Mouse (Mus musculus): ENCODE measurements at regions not wholly inside any gene's neighbourhood (a gene's known extent, or its start where the extent isn't known, plus 50 kb on each side); places are given as distances from the start of the nearest gene placed in this dataset.
A peak's percentile ranks its signal among the peaks of the same experiment; 100 is the strongest.

DNA sequence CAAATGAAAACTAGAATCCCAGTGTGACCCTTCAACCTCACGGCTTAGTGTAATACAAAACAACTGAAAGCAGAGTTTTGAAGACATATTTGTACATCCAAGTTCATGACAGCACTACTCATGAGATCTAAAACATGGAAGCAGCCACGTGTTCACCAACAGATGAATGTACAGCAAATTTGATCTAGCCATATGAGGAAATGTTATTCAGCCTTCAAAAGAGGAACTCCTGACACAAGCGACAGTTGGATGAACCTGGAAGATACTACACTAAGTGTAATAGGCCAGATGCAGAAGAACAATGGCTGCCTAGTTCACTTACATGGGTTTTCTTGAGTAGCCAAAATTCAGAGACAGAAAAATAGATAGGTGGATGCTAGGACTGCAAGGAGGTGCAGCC lies 212.0 kb upstream of the Cdyl start:
- no peaks in the 10 kb centered on the region for H3K27me3 ChIP-seq
- no peak overlapping the region for H3K4me3 ChIP-seq
- no peak overlapping the region for H3K9ac ChIP-seq
- whole genome bisulfite sequencing = 82% methylated on average over 3 of the region's 3 CpGs
- ATAC-seq = no peak
- no peak overlapping the region for H3K27ac ChIP-seq
- no peaks in the 10 kb centered on the region for H3K4me1 ChIP-seq
- H3K4me2 ChIP-seq = no peak overlapping the region
- H3K9me3 ChIP-seq (replicated peaks) = no peaks in the 10 kb centered on the region
- no peaks in the 10 kb centered on the region for H3K36me3 ChIP-seq (ENCODE audit: poor library complexity, severe bottlenecking)

DNA sequence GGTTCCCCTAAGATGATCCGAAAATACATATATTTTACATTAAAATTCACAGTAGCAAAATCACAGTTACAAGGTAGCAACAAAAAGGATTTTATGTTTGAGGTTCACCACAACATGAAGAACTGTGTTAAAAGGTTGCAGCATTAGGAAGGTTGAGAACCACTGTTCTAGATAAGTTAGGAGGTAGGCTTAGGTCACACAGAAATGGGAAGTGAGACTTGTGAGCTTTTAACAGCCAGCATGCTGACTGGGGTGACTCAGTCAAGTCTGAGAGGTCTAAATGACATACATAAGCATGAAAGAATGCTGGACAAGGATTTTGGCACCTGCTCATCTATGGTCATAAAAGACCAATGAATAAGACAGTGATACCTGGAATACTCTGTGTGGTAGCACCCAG lies 207.2 kb upstream of the Cdyl start:
- H3K9me3 ChIP-seq (replicated peaks) = no peaks in the 10 kb centered on the region
- no peak overlapping the region for H3K4me3 ChIP-seq
- H3K27ac ChIP-seq = no peak overlapping the region
- H3K9ac ChIP-seq = no peak overlapping the region
- no peak for ATAC-seq
- no peaks in the 10 kb centered on the region for H3K36me3 ChIP-seq (ENCODE audit: poor library complexity, severe bottlenecking)
- H3K4me2 ChIP-seq = no peak overlapping the region
- 0 out of 2 replicates have a peak, but pooled peaks cover 7% of the 10 kb centered on the region for H3K4me1 ChIP-seq
- 94% methylated on average over 1 of the region's 1 CpGs for WGBS
- H3K27me3 ChIP-seq = no peaks in the 10 kb centered on the region

DNA sequence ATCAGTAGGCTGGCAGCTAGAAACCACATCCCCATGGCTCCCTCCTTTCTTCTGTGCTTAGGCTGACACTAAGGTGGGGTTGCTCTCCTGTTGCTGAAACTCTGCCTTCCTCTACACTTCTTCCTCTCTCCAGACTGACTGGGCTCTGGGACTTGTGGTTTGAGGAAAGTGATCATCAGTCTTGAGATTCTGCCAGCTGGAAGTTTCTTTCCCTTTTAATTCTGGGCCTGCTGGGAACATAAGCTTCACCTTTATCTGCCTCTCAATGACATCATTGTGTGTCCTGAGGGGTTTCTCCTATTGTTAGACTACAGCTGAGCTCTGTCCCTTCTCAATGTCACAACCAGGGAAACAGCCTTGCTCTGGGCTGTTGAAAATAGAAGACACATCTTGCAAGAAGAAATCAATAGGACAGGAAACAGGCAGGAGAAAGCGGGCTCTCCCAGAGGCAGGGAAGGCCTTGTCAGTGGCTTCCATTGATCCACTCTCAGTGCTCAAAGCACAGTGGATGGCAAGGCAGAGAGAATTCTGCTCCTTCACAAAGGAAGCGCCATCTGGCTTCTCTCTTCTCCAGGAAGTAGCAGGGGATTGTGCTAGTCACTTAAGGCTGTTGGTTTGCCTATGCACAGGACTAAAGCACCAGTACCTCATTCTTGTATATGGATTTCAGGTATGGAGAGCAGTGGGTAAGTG lies 206.3 kb upstream of the Cdyl start:
- H3K4me1 ChIP-seq = 0 out of 2 replicates have a peak, but pooled peaks cover 7% of the 10 kb centered on the region
- no peak overlapping the region for H3K4me3 ChIP-seq
- H3K27ac ChIP-seq = no peak overlapping the region
- H3K9me3 ChIP-seq (replicated peaks) = no peaks in the 10 kb centered on the region
- WGBS = 59% methylated on average over 2 of the region's 2 CpGs
- no peak overlapping the region for H3K4me2 ChIP-seq
- no peaks in the 10 kb centered on the region for H3K36me3 ChIP-seq (ENCODE audit: poor library complexity, severe bottlenecking)
- H3K27me3 ChIP-seq = no peaks in the 10 kb centered on the region
- no peak overlapping the region for H3K9ac ChIP-seq
- ATAC-seq = no peak

DNA sequence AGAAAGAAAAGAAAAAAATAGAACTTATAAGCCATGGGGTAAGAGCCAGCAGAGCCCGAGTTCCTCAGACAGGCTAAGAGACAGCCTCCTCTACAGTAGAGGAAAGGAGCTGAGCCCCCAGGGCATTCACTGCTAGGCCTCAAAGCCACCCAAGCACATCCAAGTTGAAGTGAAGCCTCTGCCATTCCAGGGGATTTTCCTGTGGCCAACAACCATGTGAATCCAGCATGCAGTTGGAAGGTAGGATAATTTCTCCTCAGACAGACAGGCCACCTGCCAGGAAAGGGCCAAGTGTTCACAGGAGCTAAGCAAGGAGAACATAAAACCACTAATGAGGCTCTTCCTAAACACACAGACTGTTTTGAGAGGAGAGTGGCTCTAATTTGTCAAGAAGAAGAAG lies 199.6 kb upstream of the Cdyl start:
- WGBS = 76% methylated on average over 1 of the region's 1 CpGs
- no peak for ATAC-seq
- H3K9me3 ChIP-seq (replicated peaks) = no peaks in the 10 kb centered on the region
- no peak overlapping the region for H3K4me2 ChIP-seq
- no peaks in the 10 kb centered on the region for H3K27me3 ChIP-seq
- no peak overlapping the region for H3K9ac ChIP-seq
- H3K36me3 ChIP-seq (ENCODE audit: poor library complexity, severe bottlenecking) = no peaks in the 10 kb centered on the region
- H3K27ac ChIP-seq = no peak overlapping the region
- no peaks in the 10 kb centered on the region for H3K4me1 ChIP-seq
- H3K4me3 ChIP-seq = no peak overlapping the region

DNA sequence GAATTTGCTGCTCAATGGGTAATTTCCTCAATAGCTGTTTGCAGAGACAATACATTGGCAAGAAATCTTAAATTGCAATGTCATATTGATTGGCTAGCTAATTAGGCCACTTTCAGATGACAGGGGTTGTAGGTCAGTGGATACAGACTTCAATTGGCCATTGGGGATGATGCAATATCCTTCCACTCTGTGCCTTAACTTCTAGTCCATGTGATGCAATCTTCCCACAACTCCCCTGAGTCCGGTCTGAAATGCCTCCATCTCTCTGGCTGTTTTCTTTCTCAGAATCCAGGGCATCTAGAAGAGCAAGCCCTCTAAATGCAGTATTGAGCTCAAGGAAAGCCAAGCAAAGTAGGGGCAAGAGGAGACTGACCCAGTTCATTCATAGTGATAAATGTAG lies 196.4 kb upstream of the Cdyl start:
- H3K9ac ChIP-seq = no peak overlapping the region
- WGBS = 82% methylated on average over 1 of the region's 1 CpGs
- no peaks in the 10 kb centered on the region for H3K36me3 ChIP-seq (ENCODE audit: poor library complexity, severe bottlenecking)
- H3K27me3 ChIP-seq = no peaks in the 10 kb centered on the region
- no peak overlapping the region for H3K4me2 ChIP-seq
- H3K4me1 ChIP-seq = no peaks in the 10 kb centered on the region
- H3K27ac ChIP-seq = no peak overlapping the region
- no peak overlapping the region for H3K4me3 ChIP-seq
- H3K9me3 ChIP-seq (replicated peaks) = no peaks in the 10 kb centered on the region
- ATAC-seq = no peak

DNA sequence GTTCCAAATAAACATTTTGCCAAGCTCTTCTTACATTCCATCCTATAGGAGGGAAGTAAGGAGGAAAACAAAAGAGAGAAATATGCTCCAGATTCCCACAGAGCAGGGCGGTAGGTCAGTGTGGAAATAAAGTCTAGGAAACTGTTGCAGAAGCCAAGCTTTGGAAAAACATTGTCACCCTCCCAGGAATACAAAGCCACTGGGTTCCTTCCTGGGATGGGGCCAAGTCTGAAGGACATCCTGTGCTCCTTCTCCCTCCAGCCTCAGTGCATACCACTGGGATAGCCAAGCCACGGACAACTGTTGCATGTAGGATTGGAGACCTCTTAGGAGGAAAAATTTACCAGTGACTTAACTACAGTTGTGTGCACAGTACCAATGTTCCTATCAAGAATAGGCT lies 195.8 kb upstream of the Cdyl start:
- no peaks in the 10 kb centered on the region for H3K36me3 ChIP-seq (ENCODE audit: poor library complexity, severe bottlenecking)
- no peak for ATAC-seq
- no peaks in the 10 kb centered on the region for H3K27me3 ChIP-seq
- no peak overlapping the region for H3K27ac ChIP-seq
- WGBS = 78% methylated on average over 2 of the region's 2 CpGs
- H3K4me2 ChIP-seq = no peak overlapping the region
- H3K4me3 ChIP-seq = no peak overlapping the region
- H3K9me3 ChIP-seq (replicated peaks) = no peaks in the 10 kb centered on the region
- H3K9ac ChIP-seq = no peak overlapping the region
- no peaks in the 10 kb centered on the region for H3K4me1 ChIP-seq

DNA sequence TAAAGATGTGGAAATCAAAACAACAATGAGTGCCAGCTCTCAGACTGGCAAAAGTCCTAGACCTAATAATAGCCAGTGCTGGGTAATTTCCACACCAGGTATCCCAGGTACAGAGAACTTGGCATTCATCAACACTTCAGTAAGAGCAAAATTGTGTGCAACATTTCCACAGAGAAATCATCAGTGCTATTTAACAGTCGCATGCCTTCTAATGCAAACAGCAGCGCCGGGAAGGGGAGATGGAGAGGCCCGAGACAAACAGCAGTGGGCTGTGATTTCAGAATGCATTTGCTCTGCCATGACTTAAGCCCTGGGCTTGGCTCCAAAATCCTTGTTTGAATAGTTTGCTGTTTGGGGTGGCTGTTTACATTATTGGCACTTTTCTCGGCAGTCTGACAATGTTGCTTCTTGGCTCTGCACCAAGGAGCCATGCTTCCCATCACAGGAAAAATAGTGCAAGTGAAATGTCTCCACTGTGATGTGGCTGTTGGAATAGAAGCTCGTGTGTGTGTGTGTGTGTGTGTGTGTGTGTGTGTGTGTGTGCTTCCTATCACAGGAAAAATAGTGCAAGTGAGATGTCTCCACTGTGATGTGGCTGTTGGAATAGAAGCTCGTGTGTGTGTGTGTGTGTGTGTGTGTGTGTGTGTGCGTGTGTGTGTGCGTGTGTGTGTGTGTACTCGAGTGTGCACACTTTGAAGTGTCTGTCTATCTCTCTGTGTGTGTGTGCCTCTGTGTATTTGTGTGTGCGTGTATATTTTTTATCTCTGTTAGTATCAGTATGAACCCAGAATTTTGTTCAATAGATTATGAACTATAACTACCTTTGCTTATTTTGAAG lies 190.1 kb upstream of the Cdyl start:
- no peak overlapping the region for H3K4me2 ChIP-seq
- no peak overlapping the region for H3K9ac ChIP-seq
- no peak overlapping the region for H3K27ac ChIP-seq
- H3K4me3 ChIP-seq = no peak overlapping the region
- peaks cover 3% of the 10 kb centered on the region; the same call in 1 of the 2 replicates for H3K4me1 ChIP-seq
- WGBS = 40% methylated on average over 11 of the region's 11 CpGs
- no peaks in the 10 kb centered on the region for H3K27me3 ChIP-seq
- H3K9me3 ChIP-seq (replicated peaks) = no peaks in the 10 kb centered on the region
- no peaks in the 10 kb centered on the region for H3K36me3 ChIP-seq (ENCODE audit: poor library complexity, severe bottlenecking)
- peak; percentile 90 for ATAC-seq

DNA sequence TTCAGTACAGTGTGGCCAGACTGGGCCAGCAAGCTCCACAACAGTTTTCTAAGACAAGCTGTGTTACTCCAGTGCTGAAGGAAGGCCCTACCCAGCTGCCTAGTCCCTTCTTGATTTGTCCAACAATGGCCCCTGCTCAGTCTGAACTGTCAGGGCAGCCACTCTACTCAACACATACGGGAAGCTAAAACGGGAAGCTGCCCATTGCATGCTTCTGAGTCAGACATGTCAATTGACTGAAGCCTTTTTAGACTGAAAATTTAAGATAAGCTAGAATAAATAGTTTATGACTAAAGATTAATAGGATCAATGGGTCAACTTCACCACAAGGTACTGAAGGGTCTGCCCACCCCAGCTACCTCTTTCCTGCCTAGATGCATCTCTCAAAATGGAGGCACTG lies 181.4 kb upstream of the Cdyl start:
- Histone ChIP-seq H3K36me3 (ENCODE audit: poor library complexity, severe bottlenecking) (no peaks in the 10 kb centered on the region), H3K27ac (no peak overlapping the region), H3K4me2 (no peak overlapping the region), H3K9me3 (replicated peaks) (no peaks in the 10 kb centered on the region), H3K9ac (no peak overlapping the region), H3K4me3 (no peak overlapping the region), H3K4me1 (no peaks in the 10 kb centered on the region), H3K27me3 (no peaks in the 10 kb centered on the region)
- ATAC-seq = no peak
- WGBS = 96% methylated on average over 2 of the region's 2 CpGs

DNA sequence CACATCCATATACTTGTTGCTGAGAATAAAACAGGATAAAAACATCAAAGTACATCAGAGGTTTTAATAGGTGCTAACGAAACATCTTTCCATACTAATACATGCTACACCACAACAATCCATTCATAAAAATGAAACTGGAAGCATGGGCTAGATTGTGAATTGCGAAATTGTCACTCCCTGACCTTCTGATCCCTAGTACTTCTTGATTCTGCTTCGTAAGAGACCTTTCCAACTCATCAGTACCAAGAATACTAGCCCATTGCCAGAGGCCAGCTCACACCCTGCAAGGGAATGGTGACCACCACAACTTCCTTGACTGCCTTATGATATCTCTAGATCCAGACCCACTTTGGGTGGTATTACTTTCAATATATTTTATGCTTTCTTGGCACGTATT lies 177.3 kb upstream of the Cdyl start:
- no peaks in the 10 kb centered on the region for H3K27me3 ChIP-seq
- H3K9me3 ChIP-seq (replicated peaks) = no peaks in the 10 kb centered on the region
- H3K4me1 ChIP-seq = no peaks in the 10 kb centered on the region
- no peak overlapping the region for H3K4me2 ChIP-seq
- no peak for ATAC-seq
- WGBS = 88% methylated on average over 4 of the region's 4 CpGs
- H3K36me3 ChIP-seq (ENCODE audit: poor library complexity, severe bottlenecking) = no peaks in the 10 kb centered on the region
- no peak overlapping the region for H3K27ac ChIP-seq
- no peak overlapping the region for H3K9ac ChIP-seq
- no peak overlapping the region for H3K4me3 ChIP-seq

DNA sequence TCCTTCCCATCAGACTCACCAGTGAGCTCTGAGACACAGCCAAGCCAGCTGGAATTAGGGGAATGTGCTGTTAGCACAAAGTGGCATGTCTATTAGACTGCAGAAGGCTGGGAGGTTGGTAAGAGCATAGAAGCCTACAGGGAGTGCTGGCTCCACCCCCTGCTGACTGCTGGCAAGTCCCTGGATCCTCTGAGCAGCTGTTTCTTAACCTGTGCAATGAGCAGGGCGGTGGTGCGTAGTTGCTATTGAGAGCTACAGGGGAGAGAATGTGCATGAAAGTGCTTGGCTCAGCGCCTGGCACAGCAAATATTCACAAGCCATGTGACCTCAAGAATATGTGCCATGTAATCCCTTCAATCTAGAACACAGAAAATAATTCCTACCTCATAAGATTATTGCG lies 173.5 kb upstream of the Cdyl start:
- Histone ChIP-seq H3K27ac (no peak overlapping the region), H3K4me2 (no peak overlapping the region), H3K9me3 (replicated peaks) (no peaks in the 10 kb centered on the region), H3K36me3 (ENCODE audit: poor library complexity, severe bottlenecking) (no peaks in the 10 kb centered on the region), H3K4me1 (no peaks in the 10 kb centered on the region), H3K27me3 (no peaks in the 10 kb centered on the region), H3K4me3 (no peak overlapping the region), H3K9ac (no peak overlapping the region)
- peak; percentile 33; the same call in 1 of the 2 replicates for ATAC-seq
- 79% methylated on average over 4 of the region's 4 CpGs for WGBS

DNA sequence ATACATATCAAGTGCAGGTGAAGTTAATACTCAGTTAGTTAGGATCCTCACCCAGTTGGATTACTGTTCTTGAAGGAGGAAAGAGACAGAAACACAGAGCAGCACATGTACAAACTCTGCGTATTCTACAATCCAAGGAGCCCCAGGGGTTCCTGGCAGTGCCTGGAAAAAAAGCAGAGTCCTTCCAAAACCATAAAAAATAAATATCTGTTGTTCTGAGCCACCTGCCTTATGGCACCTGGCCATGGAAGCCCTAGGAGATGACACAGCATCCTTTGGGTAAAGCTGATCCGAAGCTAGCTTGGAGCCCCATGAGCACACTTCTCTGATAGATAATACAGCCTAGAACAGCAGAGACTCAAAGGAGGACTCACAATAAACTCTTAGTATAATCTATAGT lies 159.9 kb upstream of the Cdyl start:
- Histone ChIP-seq H3K4me1 (peaks cover 26% of the 10 kb centered on the region), H3K9ac (no peak overlapping the region), H3K9me3 (replicated peaks) (no peaks in the 10 kb centered on the region), H3K4me3 (no peak overlapping the region), H3K27me3 (no peaks in the 10 kb centered on the region), H3K27ac (no peak overlapping the region), H3K4me2 (no peak overlapping the region), H3K36me3 (ENCODE audit: poor library complexity, severe bottlenecking) (no peaks in the 10 kb centered on the region)
- WGBS = 91% methylated on average over 2 of the region's 2 CpGs
- ATAC-seq = no peak

DNA sequence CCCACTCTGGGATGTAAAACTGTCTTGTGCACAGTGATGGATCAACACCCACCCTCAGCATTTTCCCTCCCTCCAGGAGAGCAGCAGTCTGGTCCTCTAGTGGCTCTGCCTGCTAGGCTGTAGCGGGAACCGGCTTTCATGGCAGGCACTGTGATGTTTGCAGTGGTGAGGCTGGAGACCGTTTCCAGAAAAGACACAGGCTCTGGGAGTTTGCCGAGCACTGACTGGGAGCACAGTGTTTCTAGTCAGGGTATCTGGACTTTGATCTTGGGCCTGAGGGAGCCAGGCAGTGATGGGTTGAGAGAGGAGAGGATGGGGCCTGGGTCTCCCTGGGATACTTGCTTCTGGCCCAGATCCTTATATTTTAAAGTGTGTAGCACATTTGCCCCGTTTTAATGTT lies 158.7 kb upstream of the Cdyl start:
- Histone ChIP-seq H3K27ac (no peak overlapping the region), H3K9ac (no peak overlapping the region), H3K36me3 (ENCODE audit: poor library complexity, severe bottlenecking) (no peaks in the 10 kb centered on the region), H3K4me2 (no peak overlapping the region), H3K27me3 (no peaks in the 10 kb centered on the region), H3K4me3 (no peak overlapping the region), H3K4me1 (peaks cover 26% of the 10 kb centered on the region), H3K9me3 (replicated peaks) (no peaks in the 10 kb centered on the region)
- ATAC-seq = no peak
- 72% methylated on average over 5 of the region's 5 CpGs for WGBS

All from forebrain, embryonic 13.5 days (tissue).